Mouse (Mus musculus) myocyte (in vitro differentiated cells): Measurements from ENCODE around the gene Muc2. TPM values are rescaled to one million over a fixed set of nuclear protein-coding genes. Genes with fewer than 3 reads are reported as not detected.

Source experiments
- H3K27me3 ChIP-seq: one replicate; pipeline ENCODE4 v1.6.1; 2011; ENCODE audit not compliant: control insufficient read depth, insufficient read depth, insufficient read length
- H3K36me3 ChIP-seq: one replicate; pipeline ENCODE4 v1.6.1; 2011; ENCODE audit not compliant: control insufficient read depth, insufficient read depth
- H3K4me2 ChIP-seq: one replicate; pipeline ENCODE4 v1.6.1; 2011; ENCODE audit warnings: low read depth, control low read depth
- H3K4me3 ChIP-seq: one replicate; pipeline ENCODE4 v1.5.1; 2011; ENCODE audit warnings: mild to moderate bottlenecking, control low read depth, moderate library complexity
- H3K79me2 ChIP-seq: one replicate; pipeline ENCODE4 v1.6.1; 2011; ENCODE audit not compliant: control insufficient read depth, insufficient read depth
- H3ac ChIP-seq: one replicate; pipeline ENCODE4 v1.6.1; 2011; ENCODE audit not compliant: control insufficient read depth, insufficient read length
- CEBPB ChIP-seq: IDR thresholded peaks from 2 replicates; pipeline ENCODE4 v1.6.1; 2011; ENCODE audit warnings: mild to moderate bottlenecking, moderate library complexity; ENCODE audit not compliant: poor library complexity, insufficient read depth, severe bottlenecking
- E2F4 ChIP-seq: IDR thresholded peaks from one replicate; pipeline ENCODE4 v1.6.1; 2011; ENCODE audit warnings: mild to moderate bottlenecking, control low read depth, moderate library complexity; ENCODE audit not compliant: insufficient read depth
- MAX ChIP-seq: IDR thresholded peaks from one replicate; pipeline ENCODE4 v1.6.1; 2011; ENCODE audit warnings: low read depth, mild to moderate bottlenecking, control low read depth
- MYOD1 ChIP-seq, 3 experiments: IDR thresholded peaks; one replicate each; pipeline ENCODE4 v1.6.1; 2011; ENCODE audit warnings: control low read depth in 2 of 3, low read depth in 2 of 3, mild to moderate bottlenecking in 2 of 3, moderate library complexity in 1 of 3; ENCODE audit not compliant: insufficient read length in 2 of 3, control insufficient read depth in 1 of 3
- MYOG ChIP-seq, 3 experiments: IDR thresholded peaks; one replicate each; pipeline ENCODE4 v1.6.1; 2011; ENCODE audit warnings: control low read depth in 2 of 3, low read depth in 2 of 3, mild to moderate bottlenecking in 2 of 3; ENCODE audit not compliant: insufficient read length in 2 of 3, control insufficient read depth in 1 of 3, insufficient read depth in 1 of 3
- POLR2A ChIP-seq: IDR thresholded peaks from one replicate; pipeline ENCODE4 v1.6.1; 2011; ENCODE audit warnings: low read depth, mild to moderate bottlenecking, control low read depth, moderate library complexity; ENCODE audit not compliant: insufficient read length
- POLR2AphosphoS2 ChIP-seq: IDR thresholded peaks from one replicate; pipeline ENCODE4 v1.6.1; 2011; ENCODE audit warnings: low read depth, control low read depth; ENCODE audit not compliant: insufficient read length
- REST ChIP-seq: IDR thresholded peaks from one replicate; pipeline ENCODE4 v1.6.1; 2011; ENCODE audit warnings: mild to moderate bottlenecking, control low read depth, moderate library complexity; ENCODE audit not compliant: insufficient read depth, insufficient read length
- SRF ChIP-seq: IDR thresholded peaks from one replicate; pipeline ENCODE4 v1.6.1; 2011; ENCODE audit warnings: low read depth; ENCODE audit not compliant: control insufficient read depth, insufficient read length
- TCF12 ChIP-seq: IDR thresholded peaks from one replicate; pipeline ENCODE4 v1.6.1; 2011; ENCODE audit warnings: mild to moderate bottlenecking, control low read depth; ENCODE audit not compliant: poor library complexity, insufficient read depth, severe bottlenecking
- TCF3 ChIP-seq: IDR thresholded peaks from one replicate; pipeline ENCODE4 v1.6.1; 2011; ENCODE audit warnings: low read depth, control low read depth; ENCODE audit not compliant: insufficient read length
- USF1 ChIP-seq: IDR thresholded peaks from one replicate; pipeline ENCODE4 v1.6.1; 2011; ENCODE audit warnings: low read depth, mild to moderate bottlenecking, control low read depth, moderate library complexity
- polyA plus RNA-seq: library from polyadenylated mRNA; unstranded; fragments of >200 nt; fragmentation: generic; extraction: Trizol; gene quantifications from one replicate; pipeline ENCODE4 v1.2.1, GENCODE M21; 2012; ENCODE audit warnings: missing spikeins

Gene Muc2
- polyA plus RNA-seq, 1 experiment = not detected

DNA sequence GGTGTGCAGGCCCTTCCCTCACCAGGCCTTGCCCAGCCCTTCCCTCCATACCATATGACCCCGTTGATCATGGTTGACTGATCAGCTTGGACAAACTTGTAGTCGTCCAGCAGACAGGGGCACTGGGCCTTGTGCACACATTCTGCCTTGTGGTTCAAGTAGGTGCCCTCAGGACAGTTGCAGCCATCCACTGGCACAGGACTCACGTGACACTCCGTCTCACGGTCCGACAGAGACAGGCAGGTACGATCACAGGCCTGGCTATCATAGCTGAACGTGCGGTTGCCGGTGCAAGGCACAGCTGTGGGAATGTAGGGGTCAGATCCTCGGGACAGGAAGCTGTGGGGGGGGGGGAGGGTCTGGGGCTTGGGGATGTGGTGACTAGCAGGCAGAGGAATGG lies 42.3 kb upstream of the Muc2 start:
- no peak overlapping the region for H3K4me3 ChIP-seq
- H3K36me3 ChIP-seq = no peaks in the 10 kb centered on the region
- H3K27me3 ChIP-seq = no peaks in the 10 kb centered on the region
- H3K4me2 ChIP-seq = no peak overlapping the region
- H3ac ChIP-seq = no peak overlapping the region
- TF ChIP-seq POLR2A (no peak), REST (no peak), MYOG (IDR thresholded peaks at IDR 0.05; ENCODE audit: control insufficient read depth in 1 of 3, insufficient read depth in 1 of 3, insufficient read length in 2 of 3, low read depth in 2 of 3) (no peak), SRF (no peak), MAX (no peak), CEBPB (no peak), TCF12 (no peak), POLR2AphosphoS2 (no peak), E2F4 (no peak), TCF3 (no peak), USF1 (no peak), MYOD1 (IDR thresholded peaks at IDR 0.05; ENCODE audit: control insufficient read depth in 1 of 3, insufficient read length in 2 of 3, low read depth in 2 of 3) (no peak)
- H3K79me2 ChIP-seq = no peaks in the 10 kb centered on the region

DNA sequence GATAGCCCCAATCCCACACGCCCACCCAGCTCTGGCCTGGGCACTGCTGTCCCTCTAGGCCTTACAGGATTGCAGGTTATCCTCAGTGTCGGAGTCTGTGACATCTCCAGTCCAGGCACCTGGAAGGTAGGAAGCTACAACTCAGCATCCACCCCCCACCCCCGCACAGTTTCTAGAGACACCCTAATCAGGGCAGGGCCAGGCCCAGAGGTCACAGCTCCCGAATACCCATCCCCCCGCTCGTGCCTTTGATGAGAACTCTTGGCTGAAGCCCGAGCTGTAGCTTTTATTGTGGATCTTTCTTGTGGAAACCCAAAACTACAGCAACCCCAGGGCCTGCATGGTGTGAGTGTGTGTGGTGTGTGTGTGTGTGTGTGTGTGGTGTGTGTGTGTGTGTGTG lies 37.9 kb upstream of the Muc2 start:
- H3K79me2 ChIP-seq = no peaks in the 10 kb centered on the region
- H3K27me3 ChIP-seq = no peaks in the 10 kb centered on the region
- no peaks in the 10 kb centered on the region for H3K36me3 ChIP-seq
- no peak overlapping the region for H3K4me3 ChIP-seq
- H3K4me2 ChIP-seq = no peak overlapping the region
- H3ac ChIP-seq = no peak overlapping the region
- no peak for TF ChIP-seq MAX
- TF ChIP-seq REST = no peak
- TF ChIP-seq POLR2A = no peak

DNA sequence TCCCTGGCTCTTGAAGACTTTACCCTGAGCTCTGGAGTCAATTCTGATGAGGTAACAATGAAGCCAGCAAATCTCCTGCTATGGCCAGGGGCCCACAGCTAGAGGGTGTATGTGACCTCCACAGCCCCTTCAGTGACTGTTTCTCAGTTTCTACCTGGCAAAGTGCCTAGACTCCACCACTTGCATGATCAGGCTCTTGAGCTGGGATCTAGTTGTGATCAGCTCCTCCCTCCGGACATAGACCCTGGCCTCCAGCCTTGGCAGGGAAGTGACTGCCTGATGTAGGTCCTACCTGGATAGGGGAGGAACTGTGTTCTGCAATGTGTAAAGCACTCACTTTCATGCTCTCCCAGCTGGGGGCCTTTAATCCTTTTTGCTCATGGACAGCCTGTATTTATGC lies 29.8 kb upstream of the Muc2 start:
- no peaks in the 10 kb centered on the region for H3K79me2 ChIP-seq
- H3K36me3 ChIP-seq = no peaks in the 10 kb centered on the region
- H3K4me3 ChIP-seq = no peak overlapping the region
- no peaks in the 10 kb centered on the region for H3K27me3 ChIP-seq
- TF ChIP-seq TCF3 (no peak), POLR2AphosphoS2 (no peak), SRF (no peak), USF1 (no peak), MYOG (IDR thresholded peaks at IDR 0.05; ENCODE audit: control insufficient read depth in 1 of 3, insufficient read depth in 1 of 3, insufficient read length in 2 of 3, low read depth in 2 of 3) (no peak), E2F4 (no peak), POLR2A (no peak), MYOD1 (IDR thresholded peaks at IDR 0.05; ENCODE audit: control insufficient read depth in 1 of 3, insufficient read length in 2 of 3, low read depth in 2 of 3) (no peak), MAX (no peak), TCF12 (no peak), CEBPB (no peak), REST (no peak)
- H3ac ChIP-seq = no peak overlapping the region
- H3K4me2 ChIP-seq = no peak overlapping the region

- Histone ChIP-seq H3K36me3 (no peaks in the 10 kb centered on the region), H3K27me3 (no peaks in the 10 kb centered on the region), H3K4me3 (no peak overlapping the region), H3K79me2 (no peaks in the 10 kb centered on the region), H3K4me2 (no peak overlapping the region), H3ac (no peak overlapping the region)
- no peak for TF ChIP-seq USF1
- no peak for TF ChIP-seq E2F4
Measured at GRCm38 (mm10) chr7:141661481-141661880, 28.7 kb upstream of the Muc2 start.

GRCm38 (mm10) chr7:141662223-141662622 lies 27.9 kb upstream of the Muc2 start:
- no peaks in the 10 kb centered on the region for H3K27me3 ChIP-seq
- TF ChIP-seq MAX = no peak
- no peak for TF ChIP-seq CEBPB
- no peak for TF ChIP-seq USF1
- TF ChIP-seq E2F4 = no peak
- no peak for TF ChIP-seq MYOD1 (IDR thresholded peaks at IDR 0.05; ENCODE audit: control insufficient read depth in 1 of 3, insufficient read length in 2 of 3, low read depth in 2 of 3)
- TF ChIP-seq TCF12 = no peak
- no peak for TF ChIP-seq POLR2A
- TF ChIP-seq REST = no peak
- no peak for TF ChIP-seq SRF
- no peak for TF ChIP-seq TCF3
- no peak for TF ChIP-seq MYOG (IDR thresholded peaks at IDR 0.05; ENCODE audit: control insufficient read depth in 1 of 3, insufficient read depth in 1 of 3, insufficient read length in 2 of 3, low read depth in 2 of 3)
- no peak for TF ChIP-seq POLR2AphosphoS2
- H3K4me3 ChIP-seq = no peak overlapping the region

More at GRCm38 (mm10) chr7:141662223-141662622, 27.9 kb upstream of the Muc2 start:
- Histone ChIP-seq H3ac (no peak overlapping the region), H3K36me3 (no peaks in the 10 kb centered on the region), H3K79me2 (no peaks in the 10 kb centered on the region), H3K4me2 (no peak overlapping the region)
